Mouse (Mus musculus) macrophage (primary cell): ENCODE measurements around the gene Olfr1283. TPM values are rescaled to one million over a fixed set of nuclear protein-coding genes. Genes with fewer than 3 reads are reported as not detected.
"Not testable (repeated sequence)": the region's sequence is repeated elsewhere in the genome, so short reads cannot be mapped to it uniquely, and the experiment has no call there.

Experiments
- H3K27ac ChIP-seq: fragments of 350-480 bp; formaldehyde crosslinking; 2 replicates; pipeline ENCODE4 v1.9.0; 2021
- H3K36me3 ChIP-seq: fragments of 350-480 bp; formaldehyde crosslinking; 2 replicates; pipeline ENCODE4 v1.9.0; 2021; ENCODE audit errors: inconsistent target
- H3K4me3 ChIP-seq: fragments of 350-480 bp; formaldehyde crosslinking; 2 replicates; pipeline ENCODE4 v1.9.0; 2021; ENCODE audit errors: inconsistent target
- H3K79me2 ChIP-seq: fragments of 350-480 bp; formaldehyde crosslinking; 2 replicates; pipeline ENCODE4 v1.9.0; 2021; ENCODE audit errors: inconsistent target
- WGBS: methylation state at CpG from one replicate; pipeline ENCODE4 v1.1.7; 2026; ENCODE audit warnings: inconsistent platforms; ENCODE audit not compliant: missing documents; 5-methylcytosine and 5-hydroxymethylcytosine counted together
- polyA plus RNA-seq: library from polyadenylated mRNA; stranded (reverse); fragments of 250-400 nt; gene quantifications from 3 replicates; pipeline ENCODE4 v1.2.4, GENCODE M21; 2018; ENCODE audit warnings: inconsistent platforms
- total RNA-seq, 78 experiments: library from RNA; depleted of rRNA; stranded (reverse); fragments of 250-400 nt; gene quantifications; 1 replicate in 9 of 78; 2 replicates in 24 of 78; 3 replicates in 43 of 78; 4 replicates in 2 of 78; pipeline ENCODE4 v1.2.4; 2018; ENCODE audit warnings: inconsistent platforms in 56 of 78

Olfr1283 gene
- total RNA-seq (2018; cell fraction: chromatin; rRNA removed): not detected
- total RNA-seq (2018; cell fraction: cytosol; rRNA removed): not detected
- not detected for total RNA-seq (2018; cell fraction: nucleus; rRNA removed)
- not detected in 3 replicates for polyA plus RNA-seq

GRCm38 (mm10) chr2:111366490-111366889 is at the start of gene Olfr1283:
Gene Olfr1283 (plus strand): TSS chr2:111366790.
- no peak within 1 kb of the TSS for H3K27ac ChIP-seq
- no peak within 1 kb of the TSS for H3K4me3 ChIP-seq
- H3K36me3 ChIP-seq: no peaks in the 10 kb centered on the region
- no peaks in the 10 kb centered on the region for H3K79me2 ChIP-seq
- 61% methylated on average over 2 of the region's 2 CpGs for WGBS

- Histone ChIP-seq H3K79me2 (no peaks in the 10 kb centered on the region), H3K4me3 (no peak within 1 kb of the TSS), H3K36me3 (no peaks in the 10 kb centered on the region), H3K27ac (no peak within 1 kb of the TSS)
- WGBS: 78% methylated on average over 2 of the region's 2 CpGs
Measured at GRCm38 (mm10) chr2:111326220-111326619, 40.4 kb upstream of the Olfr1283 start, which contains the start of gene Olfr1281. Gene Olfr1281 (plus strand): TSS chr2:111326520.

GRCm38 (mm10) chr2:111333721-111334120 is 32.9 kb upstream of the Olfr1283 start:
- not testable (repeated sequence) for H3K36me3 ChIP-seq, H3K79me2 ChIP-seq, H3K27ac ChIP-seq, H3K4me3 ChIP-seq
- 82% methylated on average over 5 of the region's 5 CpGs for WGBS

- H3K27ac ChIP-seq: no peak within 1 kb of the TSS
- H3K36me3 ChIP-seq: no peaks in the 10 kb centered on the region
- WGBS: 70% methylated on average over 2 of the region's 2 CpGs
Measured at GRCm38 (mm10) chr2:111335976-111336375, 30.6 kb upstream of the Olfr1283 start, which contains the start of gene Olfr1282. Gene Olfr1282 (minus strand): TSS chr2:111336076.

GRCm38 (mm10) chr2:111375222-111375621 is 8.6 kb downstream of the Olfr1283 start, which contains the start of gene Olfr1284:
Gene Olfr1284 (plus strand): TSS chr2:111375522.
- Histone ChIP-seq H3K4me3 (no peak within 1 kb of the TSS), H3K36me3 (no peaks in the 10 kb centered on the region), H3K27ac (no peak within 1 kb of the TSS), H3K79me2 (no peaks in the 10 kb centered on the region)
- 100% methylated on average over 1 of the region's 1 CpGs for WGBS

More at GRCm38 (mm10) chr2:111335976-111336375, 30.6 kb upstream of the Olfr1283 start, which contains the start of gene Olfr1282:
- H3K79me2 ChIP-seq: no peaks in the 10 kb centered on the region
- H3K4me3 ChIP-seq: no peak within 1 kb of the TSS

Other genes starting within 250 kb of the Olfr1283 start
- not detected in 3 replicates for gene Gm15130, start 213.9 kb upstream of the Olfr1283 start, polyA plus RNA-seq
- not detected in 3 replicates for gene 4930430A15Rik, start 137.2 kb upstream of the Olfr1283 start, polyA plus RNA-seq
- not detected in 3 replicates for gene Olfr1275, start 131.5 kb upstream of the Olfr1283 start, polyA plus RNA-seq
- not detected in 3 replicates for gene Olfr1276, start 112.3 kb upstream of the Olfr1283 start, polyA plus RNA-seq
- gene Olfr1277, start 92.7 kb upstream of the Olfr1283 start, polyA plus RNA-seq: not detected in 3 replicates
- gene Olfr1278, start 76.7 kb upstream of the Olfr1283 start, polyA plus RNA-seq: not detected in 3 replicates
- not detected in 3 replicates for gene Olfr1279, start 66.2 kb upstream of the Olfr1283 start, polyA plus RNA-seq
- not detected in 3 replicates for gene Olfr1280, start 52.8 kb upstream of the Olfr1283 start, polyA plus RNA-seq
- gene Olfr1281, start 40.3 kb upstream of the Olfr1283 start, polyA plus RNA-seq: not detected in 3 replicates
- not detected in 3 replicates for gene Olfr1282, start 30.7 kb upstream of the Olfr1283 start, polyA plus RNA-seq
- not detected in 3 replicates for gene Olfr1284, start 8.7 kb downstream of the Olfr1283 start, polyA plus RNA-seq
- not detected in 3 replicates for gene Olfr1286, start 56.3 kb downstream of the Olfr1283 start, polyA plus RNA-seq
- not detected in 3 replicates for gene Olfr1287, start 82.4 kb downstream of the Olfr1283 start, polyA plus RNA-seq
- gene Olfr1288, start 107.3 kb downstream of the Olfr1283 start, polyA plus RNA-seq: not detected in 3 replicates
- not detected in 3 replicates for gene Olfr1289, start 114.0 kb downstream of the Olfr1283 start, polyA plus RNA-seq
- not detected in 3 replicates for gene Olfr1290, start 127.0 kb downstream of the Olfr1283 start, polyA plus RNA-seq
- not detected in 3 replicates for gene Olfr1291-ps1, start 130.4 kb downstream of the Olfr1283 start, polyA plus RNA-seq
- not detected in 3 replicates for gene Olfr1293-ps, start 158.4 kb downstream of the Olfr1283 start, polyA plus RNA-seq
- not detected in 3 replicates for gene Olfr1294, start 173.5 kb downstream of the Olfr1283 start, polyA plus RNA-seq
- gene Olfr1295, start 202.9 kb downstream of the Olfr1283 start, polyA plus RNA-seq: not detected in 3 replicates